Mouse (Mus musculus) heart, adult 11 months (tissue): Measurements from ENCODE around the gene Gm28041.
"Not testable (repeated sequence)": the region's sequence is repeated elsewhere in the genome, so short reads cannot be mapped to it uniquely, and the experiment has no call there.

ENCODE experiments used
- DNase-seq: peaks from one replicate; pipeline ENCODE4 v3.0.0; 2022

The Gm28041 gene

DNA sequence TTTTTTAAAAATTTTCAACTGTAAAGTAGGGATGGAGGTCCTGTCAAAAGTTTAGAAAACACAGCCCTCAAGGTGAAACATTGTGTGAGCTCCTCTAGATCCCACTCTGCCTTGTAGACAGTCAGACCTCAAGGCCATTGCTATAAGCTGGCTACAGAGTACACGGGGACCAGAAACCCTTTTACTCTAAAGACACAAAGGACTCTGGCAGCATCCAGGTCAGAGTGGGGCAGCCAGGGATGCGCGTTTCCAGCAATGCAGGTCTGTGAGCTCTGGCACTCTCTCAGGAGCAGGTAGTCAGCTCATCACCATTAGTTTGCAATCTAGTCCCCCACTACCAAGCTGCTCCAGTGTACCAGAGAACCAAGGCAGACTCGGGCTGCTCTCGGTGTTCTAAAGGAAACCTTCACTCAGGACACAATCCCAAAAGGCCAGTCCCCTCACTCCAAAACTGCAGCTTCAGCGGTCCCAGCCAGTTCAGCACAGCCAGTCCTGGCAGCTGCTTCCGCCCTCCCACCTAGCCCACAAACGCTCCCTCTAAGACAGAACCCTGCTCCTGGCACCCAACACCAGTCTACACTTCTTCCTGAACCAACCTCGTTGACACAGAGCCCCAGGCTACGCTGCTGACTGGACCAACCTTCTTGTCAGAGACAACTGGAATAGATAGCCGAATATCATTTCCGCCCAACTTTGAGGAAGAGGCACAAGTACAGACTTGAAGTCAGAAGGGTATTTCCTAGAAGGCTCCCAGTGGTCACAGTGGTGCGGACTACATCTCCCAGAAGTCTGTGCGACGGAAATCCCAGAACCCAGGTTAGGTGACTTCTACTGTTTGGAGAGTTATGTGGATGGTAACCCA is at the start of gene Gm28041, which contains the start of gene Zfp456:
Gm28041 (minus strand) TSS at position 684 of the 862 bp plus-strand sequence.
Zfp456 (minus strand) TSS at position 761 of the 862 bp plus-strand sequence.
- peak; percentile 98 for DNase-seq

DNA sequence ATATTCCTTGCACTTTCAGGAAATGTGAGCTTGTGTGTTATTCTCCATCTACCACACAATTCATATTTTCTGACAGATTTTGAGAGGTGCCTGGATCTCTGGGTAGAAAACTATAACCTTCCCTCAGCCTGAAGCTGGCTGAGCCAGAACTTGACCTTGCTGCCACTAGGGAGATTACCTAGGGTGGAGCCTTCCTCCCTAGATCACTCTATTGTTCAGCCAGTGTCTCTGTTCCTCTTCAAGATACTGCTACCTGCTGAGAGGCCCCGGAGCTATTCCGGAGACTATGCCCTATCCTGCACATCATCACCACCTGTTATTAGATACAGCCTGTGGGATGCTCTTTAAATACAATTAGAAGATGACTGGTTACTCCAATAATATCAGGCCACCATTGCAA is 47.0 kb upstream of the Gm28041 start:
- not testable (repeated sequence) for DNase-seq

DNA sequence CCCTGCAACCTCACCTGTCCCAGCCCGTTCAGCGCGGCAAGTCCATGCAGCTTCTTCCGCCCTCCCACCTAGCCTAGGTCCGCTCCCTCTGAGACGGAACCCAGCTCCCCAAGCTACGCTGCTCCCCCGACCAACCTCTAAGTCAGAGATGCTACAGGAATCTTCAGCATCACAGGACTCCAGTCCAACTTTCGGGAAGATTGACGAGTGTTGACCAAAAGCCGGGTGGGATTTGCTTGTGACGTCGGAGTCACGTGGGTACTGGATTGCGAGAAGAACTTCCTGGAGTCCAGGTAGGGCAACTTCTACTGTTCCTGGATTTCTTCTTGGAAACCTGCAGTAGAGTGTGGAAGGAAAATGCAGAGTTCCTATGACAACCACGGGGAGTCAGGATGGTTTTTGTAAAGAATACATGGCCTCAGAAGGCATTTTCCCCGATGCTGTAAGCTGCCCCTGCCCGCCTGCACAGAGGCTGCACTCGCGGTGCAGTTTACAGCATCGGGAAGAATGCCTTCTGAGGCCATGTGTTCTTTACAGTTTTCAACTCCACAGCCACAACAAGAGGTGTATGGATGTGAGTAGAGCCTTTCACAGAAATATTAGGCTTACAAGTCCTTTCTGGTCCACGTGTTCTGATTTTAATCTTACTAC is 45.8 kb upstream of the Gm28041 start, which contains the start of gene Zfp459:
Zfp459 (minus strand) TSS at position 212 of the 651 bp plus-strand sequence.
- peak; percentile 93 for DNase-seq

DNA sequence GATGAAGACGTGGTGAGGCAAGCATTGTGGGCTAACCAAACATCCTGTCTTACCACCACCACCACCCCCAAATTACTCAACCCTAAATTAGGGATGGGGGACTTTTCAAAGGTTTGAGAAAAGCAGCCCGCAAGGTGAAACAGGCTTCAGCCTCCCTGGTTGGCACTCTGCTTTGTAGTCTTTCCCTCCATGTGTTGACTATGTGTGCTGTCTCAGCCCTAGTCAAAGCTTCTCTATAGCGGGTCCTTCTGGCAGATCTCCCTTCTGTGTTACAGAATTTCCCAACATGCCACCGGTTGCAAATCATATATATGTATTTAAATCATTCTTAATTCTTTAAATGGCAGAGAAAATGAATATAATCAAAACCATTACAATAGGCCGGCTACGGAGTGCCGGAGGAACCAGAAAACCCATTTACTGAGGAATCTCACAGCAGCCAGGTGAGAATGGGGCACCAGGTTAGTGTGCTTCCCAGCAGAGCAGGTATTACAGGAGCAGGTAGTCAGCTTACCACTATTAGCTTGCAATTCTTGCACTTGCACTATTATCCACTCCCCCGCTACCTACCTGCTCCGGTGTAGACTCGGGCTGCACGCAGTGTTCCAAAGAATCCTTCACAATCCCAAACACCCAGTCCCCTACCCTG is 45.1 kb upstream of the Gm28041 start:
- no peak for DNase-seq

DNA sequence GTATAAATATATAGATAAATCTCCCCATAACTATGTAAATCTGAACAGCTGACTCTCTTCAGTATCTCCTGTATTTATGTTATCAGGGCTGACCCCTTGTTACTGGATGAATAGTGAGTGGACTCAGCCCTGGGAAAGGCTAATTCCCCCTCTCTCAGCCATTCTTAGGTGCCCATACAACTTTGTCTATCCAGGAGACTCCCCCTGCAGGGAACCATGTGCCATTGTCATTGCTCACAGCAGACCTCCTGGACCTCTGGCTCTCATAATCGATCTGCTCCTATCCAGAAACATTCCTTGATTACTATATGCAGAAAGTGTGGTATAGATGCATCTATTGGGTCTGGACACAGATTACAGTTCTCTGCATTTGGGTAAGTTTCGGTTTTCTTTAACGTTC is 41.3 kb upstream of the Gm28041 start:
- no peak for DNase-seq

DNA sequence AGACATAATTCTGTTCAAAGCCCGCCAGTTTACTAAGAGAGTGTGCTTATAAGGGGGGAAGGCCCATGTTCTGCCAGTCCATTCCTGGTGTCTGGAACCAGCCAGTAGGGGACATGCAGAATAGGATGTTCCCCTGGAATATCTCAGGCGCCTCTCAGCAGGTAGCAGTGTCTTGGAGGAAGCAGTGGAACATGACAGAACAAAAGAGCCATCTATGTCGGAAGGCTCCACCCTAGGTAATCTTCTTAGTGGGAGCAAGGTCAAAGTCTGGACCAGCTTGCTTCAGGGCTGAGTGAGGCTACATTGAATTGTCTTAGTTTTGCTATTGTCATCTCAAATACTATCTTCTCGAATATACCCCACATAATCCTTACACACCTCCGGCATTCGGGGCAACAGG is 40.2 kb upstream of the Gm28041 start:
- DNase-seq: no peak

DNA sequence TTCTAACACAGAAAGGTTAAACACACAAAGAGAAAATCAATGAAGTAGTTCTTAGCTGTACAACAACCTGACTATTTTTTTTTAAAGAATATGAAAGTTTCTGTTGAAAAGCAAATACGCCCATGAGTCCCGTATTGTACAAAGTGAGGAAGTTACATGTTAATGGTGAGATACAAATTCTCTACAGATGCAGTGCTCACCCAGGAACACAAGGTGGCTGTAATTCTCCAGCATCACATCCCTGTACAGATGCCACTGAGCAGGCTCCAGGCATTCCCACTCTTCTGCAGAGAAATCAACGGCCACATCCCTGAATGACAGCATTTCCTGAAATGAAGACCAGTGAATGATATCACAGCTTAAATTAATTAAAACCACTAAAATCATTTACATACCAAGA is 38.1 kb upstream of the Gm28041 start:
- not testable (repeated sequence) for DNase-seq

DNA sequence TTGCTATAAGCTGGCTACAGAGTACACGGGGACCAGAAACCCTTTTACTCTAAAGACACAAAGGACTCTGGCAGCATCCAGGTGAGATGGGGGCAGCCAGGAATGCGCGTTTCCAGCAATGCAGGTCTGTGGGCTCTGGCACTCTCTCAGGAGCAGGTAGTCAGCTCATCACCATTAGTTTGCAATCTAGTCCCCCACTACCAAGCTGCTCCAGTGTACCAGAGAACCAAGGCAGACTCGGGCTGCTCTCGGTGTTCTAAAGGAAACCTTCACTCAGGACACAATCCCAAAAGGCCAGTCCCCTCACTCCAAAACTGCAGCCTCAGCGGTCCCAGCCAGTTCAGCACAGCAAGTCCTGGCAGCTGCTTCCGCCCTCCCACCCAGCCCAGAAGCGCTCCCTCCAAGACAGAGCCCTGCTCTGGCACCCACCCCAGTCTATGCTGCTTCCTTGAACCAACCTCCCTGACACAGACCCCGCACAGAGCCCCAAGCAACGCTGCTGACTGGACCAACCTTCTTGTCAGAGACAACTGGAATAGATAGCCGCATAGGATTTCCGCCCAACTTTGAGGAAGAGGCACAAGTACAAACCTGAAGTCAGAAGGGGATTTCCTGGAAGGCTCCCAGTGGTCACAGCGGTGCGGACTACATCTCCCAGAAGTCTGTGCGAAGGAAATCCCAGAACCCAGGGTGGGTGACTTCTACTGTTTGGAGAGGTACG is 23.8 kb upstream of the Gm28041 start, which contains the start of gene Zfp429:
Zfp429 (minus strand) TSS at position 637 of the 721 bp plus-strand sequence.
- DNase-seq: peak; percentile 98

DNA sequence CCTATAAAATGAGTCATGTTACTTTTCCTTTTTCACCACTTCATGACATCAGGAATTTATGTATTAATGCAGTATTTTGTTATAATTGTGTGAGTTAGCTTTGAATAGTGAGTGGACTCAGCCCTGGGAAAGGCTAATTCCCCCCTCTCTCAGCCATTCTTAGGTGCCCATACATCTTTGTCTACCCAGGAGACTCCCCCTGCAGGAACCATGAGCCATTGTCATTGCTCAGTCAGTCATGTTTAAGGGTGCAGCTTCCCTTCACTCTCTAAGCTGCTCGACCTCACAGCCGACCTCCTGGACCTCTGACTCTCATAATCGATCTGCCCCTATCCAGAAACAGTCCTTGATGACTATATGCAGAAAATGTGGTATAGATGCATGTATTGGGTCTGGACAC is 722 bp upstream of the Gm28041 start:
- not testable (repeated sequence) for DNase-seq

DNA sequence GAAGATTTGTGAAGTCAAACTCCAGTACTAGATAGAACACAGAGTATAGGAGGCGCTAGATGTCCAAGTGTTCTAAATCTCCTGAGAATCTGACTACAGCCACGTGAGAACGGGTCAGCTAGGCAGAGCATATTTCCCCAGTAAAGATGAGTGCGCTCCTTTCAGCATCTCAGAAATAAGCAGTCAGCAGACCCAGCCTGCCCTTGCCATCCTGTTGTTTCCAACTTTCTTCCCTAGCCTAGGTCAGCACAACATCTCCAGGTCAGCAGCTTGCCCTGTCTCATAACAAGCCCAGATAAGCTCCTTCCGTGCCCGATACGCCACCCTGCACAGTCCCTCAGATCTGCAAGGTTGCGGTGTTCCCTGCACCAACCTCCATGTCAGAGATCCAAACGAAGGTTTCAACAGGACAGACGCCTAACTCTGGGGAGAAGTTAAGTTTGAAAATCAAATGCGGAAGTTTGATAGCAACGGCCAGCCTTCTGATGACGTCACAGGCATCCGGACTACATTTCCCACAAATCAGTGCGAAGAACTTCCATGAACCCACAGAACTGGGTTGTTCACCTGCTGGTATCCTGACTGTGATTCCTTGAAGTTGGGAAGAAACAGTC is 15.3 kb downstream of the Gm28041 start, which contains the start of the genes Gm28044 and Zfp953:
Gm28044 (minus strand) TSS at position 406 of the 614 bp plus-strand sequence.
Zfp953 (minus strand) TSS at position 475 of the 614 bp plus-strand sequence.
- DNase-seq: peak; percentile 98

DNA sequence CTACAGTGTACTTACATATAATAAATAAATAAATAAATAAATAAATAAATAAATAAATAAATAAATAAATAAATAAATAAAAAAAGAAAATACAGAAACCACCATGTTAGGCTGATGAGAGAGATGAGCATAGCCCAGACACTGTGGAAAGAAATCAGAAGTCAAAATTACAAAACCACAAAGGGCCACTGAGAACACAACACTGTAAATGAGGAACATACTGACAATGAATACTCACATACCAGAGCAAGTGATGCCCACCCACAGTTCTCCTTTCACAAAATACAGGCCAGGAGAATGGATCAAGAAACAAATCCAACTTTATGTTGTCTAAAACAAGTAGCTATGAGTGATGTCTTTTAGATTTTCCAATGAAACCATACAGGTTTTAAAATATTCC is 23.7 kb downstream of the Gm28041 start:
- no peak for DNase-seq

DNA sequence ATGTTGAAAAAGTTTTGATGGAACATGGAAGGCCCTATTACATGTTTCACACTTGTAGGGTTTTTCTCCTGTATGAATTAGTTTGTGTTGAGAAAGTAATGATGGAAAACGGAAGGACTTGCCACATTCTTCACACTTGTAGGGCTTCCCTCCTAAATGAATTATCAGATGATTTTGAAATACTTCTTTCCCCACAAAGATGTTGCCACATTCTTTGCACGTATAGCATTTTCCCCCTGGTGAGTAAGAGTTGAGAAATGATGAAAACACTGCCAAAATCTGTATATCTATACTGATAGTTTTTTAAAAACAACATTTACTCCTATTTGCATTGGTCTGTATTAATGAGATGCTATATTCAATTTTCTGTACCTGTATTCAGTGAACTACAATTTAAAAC is 32.1 kb downstream of the Gm28041 start:
- no peak for DNase-seq

DNA sequence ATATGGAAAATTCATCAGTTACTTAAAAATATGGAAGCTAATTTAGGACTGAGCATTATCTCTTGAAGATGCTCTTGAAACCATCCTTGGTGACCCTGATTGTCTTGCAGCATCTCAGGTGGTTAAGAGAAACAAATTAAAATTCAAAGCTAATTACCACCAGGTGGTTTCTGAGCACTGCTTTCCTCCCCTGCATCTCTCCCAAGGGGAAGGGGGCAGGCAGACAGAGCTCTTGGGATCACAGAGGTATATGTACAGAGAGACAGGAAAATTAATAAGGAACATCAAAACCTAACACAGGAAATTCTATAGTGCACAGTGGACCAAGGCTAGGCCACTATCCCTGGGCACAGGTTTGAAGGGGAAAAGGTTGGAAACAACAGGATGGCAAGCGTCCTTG is 42.7 kb downstream of the Gm28041 start:
- no peak for DNase-seq

DNA sequence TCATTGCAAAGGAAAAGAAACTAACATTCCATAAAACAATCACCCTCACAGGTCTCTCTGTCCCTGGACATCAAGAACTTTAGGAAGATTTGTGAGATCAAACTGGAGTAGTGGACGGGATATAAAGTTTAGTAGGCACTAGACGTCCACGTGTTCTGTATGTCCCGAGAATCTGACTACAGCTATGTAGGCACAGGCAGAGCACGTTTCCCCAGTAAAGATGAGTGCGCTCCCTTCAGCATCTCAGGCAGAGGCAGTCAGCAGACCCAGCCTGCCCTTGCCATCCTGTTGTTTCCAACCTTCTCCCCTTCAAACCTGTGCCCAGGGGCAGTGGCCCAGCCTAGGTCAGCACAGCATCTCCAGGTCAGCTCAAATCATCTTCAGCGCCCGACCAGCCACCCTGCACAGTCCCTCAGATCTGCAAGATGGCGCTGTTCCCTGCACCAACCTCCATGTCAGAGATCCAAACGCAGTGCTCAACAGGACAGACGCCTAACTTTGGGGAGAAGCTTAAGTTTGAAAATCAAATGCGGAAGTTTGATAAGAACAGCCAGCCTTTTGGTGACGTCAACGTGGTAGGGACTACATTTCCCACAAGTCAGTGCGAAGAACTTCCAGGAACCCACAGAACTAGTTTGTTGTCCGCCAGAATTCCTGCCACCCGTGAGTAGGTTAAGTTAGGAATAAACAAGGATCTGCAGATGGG is 43.4 kb downstream of the Gm28041 start, which contains the start of gene Zfp595:
Zfp595 (minus strand) TSS at position 552 of the 706 bp plus-strand sequence.
- peak; percentile 99 for DNase-seq

DNA sequence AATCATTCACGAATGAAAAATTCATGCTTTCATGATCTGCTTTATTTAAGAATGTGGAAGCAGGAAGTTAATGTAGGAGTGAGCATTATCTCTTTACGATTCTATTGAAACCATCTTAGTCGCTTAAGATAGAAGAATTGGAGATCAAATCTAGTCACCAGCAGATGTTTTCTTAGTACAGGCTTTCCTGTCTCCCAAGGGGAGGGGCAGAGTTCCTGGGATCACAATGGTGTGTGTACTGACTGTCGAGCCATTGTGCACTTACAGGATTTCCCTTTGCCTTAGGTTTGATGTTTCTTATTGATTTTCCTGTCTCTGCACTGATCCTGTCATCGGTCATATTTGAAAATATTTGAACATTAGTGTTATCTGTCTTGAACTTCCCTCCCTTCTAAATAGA is 68.8 kb downstream of the Gm28041 start:
- no peak for DNase-seq

DNA sequence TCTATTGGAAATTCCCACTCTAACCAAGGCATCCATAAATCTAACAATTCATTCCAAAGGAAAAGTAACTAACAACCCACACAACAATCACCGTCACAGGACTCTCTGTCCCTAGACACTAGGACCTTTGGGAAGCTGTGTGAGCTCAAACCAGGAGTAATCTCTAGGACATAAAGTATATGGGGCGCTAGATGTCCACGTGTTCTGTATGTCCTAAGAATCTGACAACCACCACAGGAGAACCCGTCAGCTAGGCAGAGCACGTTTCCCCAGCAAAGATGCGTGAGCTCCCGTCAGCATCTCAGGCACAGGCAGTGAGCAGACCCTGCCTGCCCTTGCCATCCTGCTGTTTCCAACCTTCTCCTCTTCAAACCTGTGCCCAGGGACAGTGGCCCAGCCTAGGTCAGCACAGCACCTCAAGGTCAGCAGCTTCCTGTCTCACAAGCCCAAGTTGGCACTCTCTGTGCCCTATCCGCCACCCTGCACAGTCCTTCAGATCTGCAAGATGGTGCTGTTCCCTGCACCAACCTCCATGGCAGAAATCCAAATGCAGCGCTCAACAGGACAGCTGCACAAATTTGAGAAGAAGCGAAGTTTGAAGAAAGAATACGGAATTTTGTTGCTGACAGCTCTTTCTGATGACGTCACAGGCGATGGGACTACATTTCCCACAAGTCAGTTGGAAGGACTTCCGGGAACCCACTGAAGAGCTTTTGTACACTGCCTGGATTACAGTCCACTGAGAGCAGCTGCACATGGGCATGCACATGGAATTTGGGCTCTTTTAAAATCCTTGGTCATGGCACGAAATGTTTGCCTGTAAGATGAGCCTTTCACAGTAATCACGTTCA is 69.5 kb downstream of the Gm28041 start, which contains the start of gene Zfp457:
Zfp457 (minus strand) TSS at position 664 of the 851 bp plus-strand sequence.
- DNase-seq: peak; percentile 99
